Mouse (Mus musculus) lung, adult 2 months (tissue): ENCODE measurements around the gene Sorbs1. TPM values are rescaled to one million over a fixed set of nuclear protein-coding genes. Genes with fewer than 3 reads are reported as not detected.

Source experiments
- DNase-seq: peaks from one replicate; pipeline ENCODE4 v3.0.0; 2022
- H3K4me1 ChIP-seq: fragments of 200-500 bp; 2 replicates; pipeline ENCODE4 v1.6.1; 2011; ENCODE audit warnings: low read length; ENCODE audit not compliant: control insufficient read depth, insufficient read depth
- H3K4me3 ChIP-seq: fragments of 200-500 bp; replicated peaks from 2 replicates; pipeline ENCODE3; 2011; ENCODE audit warnings: low read depth, mild to moderate bottlenecking, control low read depth, low read length; ENCODE audit errors: extremely low read depth
- CTCF ChIP-seq: fragments of 200-500 bp; IDR thresholded peaks from 2 replicates; pipeline ENCODE4 v1.5.1; 2011; ENCODE audit warnings: mild to moderate bottlenecking, low read length, control low read depth; ENCODE audit not compliant: insufficient read depth
- POLR2A ChIP-seq: fragments of 200-500 bp; IDR thresholded peaks from 2 replicates; pipeline ENCODE4 v1.6.1; 2011; ENCODE audit warnings: low read depth, mild to moderate bottlenecking, control low read depth, low read length, borderline replicate concordance; ENCODE audit errors: extremely low read depth
- WGBS: fragments of 180-500 bp; shearing (Covaris S2); methylation state at CpG from one replicate; pipeline ENCODE4 v1.1.7; 2018; 5-methylcytosine and 5-hydroxymethylcytosine counted together
- polyA plus RNA-seq: library from polyadenylated mRNA; depleted of rRNA; stranded (reverse); fragments of >200 nt; gene quantifications from 2 replicates; pipeline ENCODE4 v1.2.3, GENCODE M21; 2012

The Sorbs1 gene
- polyA plus RNA-seq, 1 experiment: 43.4 TPM

DNA sequence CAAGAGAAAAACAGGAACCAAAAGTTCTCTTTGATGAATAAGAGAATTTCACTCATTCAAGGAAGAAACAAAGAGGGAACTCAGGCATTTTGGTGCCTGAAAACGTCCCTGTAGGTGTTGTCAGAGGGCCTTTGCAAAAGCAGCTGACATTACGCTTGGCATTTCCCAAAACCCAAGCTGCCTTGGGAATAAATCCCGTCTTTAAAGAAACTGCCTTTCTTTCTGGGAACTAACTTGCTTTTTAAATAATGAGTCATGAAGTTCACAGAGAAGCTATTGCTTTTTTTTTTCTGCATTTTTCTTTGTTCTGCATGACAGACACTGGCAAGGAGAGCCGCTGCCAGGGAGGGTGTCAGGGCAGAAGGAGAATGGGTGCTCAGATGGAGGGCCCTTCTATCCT lies 141.7 kb downstream of the Sorbs1 start:
- H3K4me1 ChIP-seq: peaks cover 14% of the 10 kb centered on the region
- WGBS: 70% methylated on average over 4 of the region's 4 CpGs

DNA sequence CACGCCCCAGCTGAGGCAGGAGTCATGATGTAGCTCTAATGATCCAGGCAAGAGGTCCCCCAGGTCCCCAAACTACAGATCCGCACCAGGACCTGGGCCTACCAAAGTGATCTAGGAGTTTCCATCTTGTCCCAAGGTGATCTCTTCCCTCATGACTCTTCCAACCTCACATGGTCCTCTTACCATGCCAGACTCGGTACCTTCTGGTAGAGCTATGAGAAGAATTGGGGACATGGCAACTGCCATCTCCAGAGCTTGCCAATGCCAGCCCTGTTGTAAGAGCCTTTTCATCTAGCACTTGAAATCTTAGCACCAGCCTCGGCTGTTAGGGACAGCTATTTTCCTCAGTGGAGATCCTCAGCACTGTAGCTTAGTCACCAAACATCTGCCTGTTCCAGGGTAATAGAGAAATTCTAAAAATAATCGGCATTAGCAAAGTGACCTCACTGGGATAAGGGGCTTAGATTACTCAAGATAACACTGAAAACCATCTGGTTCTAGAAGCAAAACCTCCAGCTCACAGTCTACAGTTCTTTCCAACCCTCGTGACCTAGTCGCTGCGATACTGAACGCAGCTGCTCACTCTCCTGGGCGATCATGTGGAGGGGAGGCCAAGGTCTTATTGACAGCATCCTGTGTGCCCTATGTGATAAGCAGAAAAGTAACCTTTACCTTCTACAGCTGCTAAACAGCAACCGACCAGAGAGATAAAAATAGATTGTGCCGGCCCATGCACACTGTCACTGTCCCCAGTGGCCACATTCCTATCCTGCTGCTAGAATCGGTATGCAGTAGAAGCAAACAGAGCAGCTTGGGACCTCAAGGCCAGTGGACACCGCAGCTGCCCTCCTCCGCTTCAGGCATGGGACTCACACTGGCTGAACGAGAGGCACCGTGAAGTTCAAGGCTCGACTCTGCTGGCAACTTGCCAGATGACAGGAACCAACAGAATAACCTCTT lies 143.4 kb downstream of the Sorbs1 start:
- TF ChIP-seq CTCF (no peak), POLR2A (no peak)
- Histone ChIP-seq H3K4me1 (peaks cover 19% of the 10 kb centered on the region), H3K4me3 (no peak overlapping the region)
- no peak for DNase-seq
- WGBS: 50% methylated on average over 18 of the region's 18 CpGs

More for the DNA sequence above, 141.7 kb downstream of the Sorbs1 start:
- TF ChIP-seq CTCF: no peak
- no peak for TF ChIP-seq POLR2A
- DNase-seq: no peak
- H3K4me3 ChIP-seq: no peak overlapping the region

DNA sequence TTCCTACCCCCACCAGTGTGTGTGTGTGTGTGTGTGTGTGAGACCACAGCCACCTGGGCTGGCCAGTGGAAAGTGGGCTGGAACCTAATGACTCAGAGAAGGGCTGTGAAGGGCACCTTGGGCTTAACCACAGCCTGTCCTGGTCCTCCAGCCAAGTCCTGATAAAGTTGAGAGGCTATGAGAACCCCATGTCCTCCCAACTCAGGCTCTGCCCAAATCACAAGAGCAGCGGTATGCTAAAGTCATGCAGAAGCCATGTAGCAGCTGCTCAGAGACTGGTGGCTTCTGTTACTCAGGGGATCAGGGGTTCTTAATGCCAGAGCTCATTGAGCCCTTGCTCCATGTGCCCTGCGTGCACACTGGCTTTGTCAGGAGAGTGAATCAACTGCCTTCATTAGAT lies 145.1 kb downstream of the Sorbs1 start:
- H3K4me1 ChIP-seq: peaks cover 22% of the 10 kb centered on the region
- TF ChIP-seq POLR2A (no peak), CTCF (no peak)
- peak; percentile 38 for DNase-seq
- H3K4me3 ChIP-seq: no peak overlapping the region
- WGBS: 88% methylated on average over 2 of the region's 2 CpGs

DNA sequence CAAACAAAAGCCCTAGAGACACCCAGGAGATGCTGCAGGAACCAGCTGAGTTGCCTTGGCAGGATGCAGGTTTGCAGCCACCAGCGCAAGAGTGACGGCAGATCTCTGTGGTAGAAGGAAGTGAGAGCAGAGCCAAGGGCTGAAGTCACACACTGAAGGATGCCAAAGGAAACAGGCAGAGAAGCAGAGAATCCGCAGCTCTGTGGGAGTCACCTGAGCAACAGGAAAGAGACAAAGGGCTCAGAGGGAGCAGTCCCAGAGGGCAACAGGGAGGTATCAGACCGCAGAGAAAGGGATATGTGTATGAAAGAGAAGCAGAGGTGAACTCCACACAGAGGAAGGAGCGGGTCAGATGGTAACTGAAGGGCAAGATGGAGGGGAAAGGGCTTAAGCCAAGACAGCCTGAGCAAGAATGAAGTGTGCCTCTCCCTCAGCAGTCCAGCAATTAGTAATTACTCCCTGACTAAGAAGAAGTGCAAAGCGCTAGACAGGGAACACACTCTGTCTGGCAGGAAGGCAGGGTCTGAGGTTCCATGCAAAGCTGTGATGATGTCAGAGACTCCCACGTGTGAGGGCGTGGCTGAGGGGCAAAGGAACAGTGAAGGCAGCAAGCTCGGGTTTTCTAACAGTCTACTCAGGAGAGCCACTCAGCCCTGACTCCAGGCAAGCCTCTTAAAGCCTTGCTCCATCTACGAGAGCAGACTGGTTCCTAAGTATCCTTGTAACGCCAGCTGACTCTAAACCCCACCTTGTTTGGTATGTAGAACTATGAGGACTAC lies 147.2 kb downstream of the Sorbs1 start:
- WGBS: 21% methylated on average over 11 of the region's 11 CpGs
- H3K4me3 ChIP-seq: no peak overlapping the region
- TF ChIP-seq CTCF: no peak
- TF ChIP-seq POLR2A: no peak
- H3K4me1 ChIP-seq: peaks cover 22% of the 10 kb centered on the region
- DNase-seq: peak; percentile 47

DNA sequence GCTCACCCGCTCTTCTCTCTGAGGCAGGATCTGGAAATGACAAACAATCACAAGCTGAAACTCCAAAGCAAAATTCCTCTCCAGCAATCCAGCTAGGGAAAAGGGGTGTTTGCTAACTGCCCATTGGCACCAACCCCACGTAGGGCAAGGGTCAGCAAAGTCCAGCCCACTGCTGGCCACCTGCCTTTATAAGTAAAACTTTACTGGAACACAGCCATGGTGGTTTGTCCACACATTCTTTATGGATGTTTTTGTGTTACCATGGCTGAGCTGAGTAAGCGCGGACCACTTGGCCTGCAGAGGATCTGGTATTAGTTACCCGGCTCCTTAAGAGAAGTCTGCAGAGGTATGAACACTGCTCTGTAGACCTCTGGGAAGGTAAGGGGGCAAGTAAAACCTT lies 148.4 kb downstream of the Sorbs1 start:
- Histone ChIP-seq H3K4me3 (no peak overlapping the region), H3K4me1 (peaks cover 17% of the 10 kb centered on the region)
- DNase-seq: peak; percentile 30
- TF ChIP-seq POLR2A (no peak), CTCF (no peak)
- WGBS: 56% methylated on average over 5 of the region's 5 CpGs

DNA sequence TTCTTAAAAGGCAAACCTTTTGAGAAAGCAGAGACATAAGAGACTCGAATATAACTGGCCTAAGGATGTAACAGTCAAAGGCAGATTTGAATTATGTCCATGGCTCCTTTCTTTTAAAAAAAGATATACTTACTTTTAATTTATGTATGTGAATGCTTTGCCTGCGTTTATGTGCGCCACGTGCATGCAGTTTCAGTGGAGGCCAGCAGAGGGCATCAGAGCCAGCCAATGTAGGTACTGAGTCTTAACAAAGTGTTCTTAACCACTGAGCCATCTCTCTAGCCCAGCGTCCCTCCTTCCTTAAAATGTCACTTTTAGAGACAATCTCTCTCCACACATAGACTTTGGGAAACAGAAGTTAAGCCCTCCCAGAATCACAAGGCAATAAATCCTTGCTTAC lies 150.1 kb downstream of the Sorbs1 start:
- no peak overlapping the region for H3K4me3 ChIP-seq
- WGBS: 96% methylated on average over 5 of the region's 5 CpGs

DNA sequence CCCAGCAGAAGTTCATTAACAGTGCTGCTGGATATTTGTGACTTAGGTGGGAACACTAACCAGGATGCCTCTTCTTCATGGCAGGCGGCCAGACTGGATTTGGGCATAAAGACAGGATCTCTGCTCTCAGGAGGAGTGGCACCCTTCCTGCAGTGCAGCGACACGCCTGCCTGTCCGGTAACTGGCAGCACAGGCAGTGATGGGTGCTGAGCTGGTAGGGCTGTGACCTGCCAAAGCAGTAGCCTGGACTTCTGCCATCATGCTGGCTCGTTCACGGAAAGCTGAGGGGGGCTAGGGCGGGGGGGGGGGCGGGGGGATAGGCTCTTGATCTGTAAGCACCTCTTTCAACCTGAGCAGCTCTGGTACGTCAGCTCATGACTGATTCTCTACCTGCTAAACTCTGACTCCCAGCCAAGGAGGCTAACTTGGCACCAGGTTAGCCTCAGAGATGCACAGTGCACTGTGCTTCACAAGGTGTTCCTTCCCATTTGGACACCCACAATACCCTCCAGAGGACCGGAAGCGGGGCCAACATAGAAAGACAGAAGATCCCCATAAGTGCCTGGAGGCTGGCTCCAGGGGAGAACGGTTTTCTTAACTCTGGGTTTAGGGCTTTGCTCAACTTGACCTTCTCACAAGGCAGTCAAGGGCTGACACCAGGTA lies 151.2 kb downstream of the Sorbs1 start:
- 61% methylated on average over 12 of the region's 12 CpGs for WGBS
- TF ChIP-seq POLR2A (no peak), CTCF (no peak)
- DNase-seq: no peak
- H3K4me3 ChIP-seq: no peak overlapping the region
- H3K4me1 ChIP-seq: peaks cover 9% of the 10 kb centered on the region

More for the DNA sequence above, 150.1 kb downstream of the Sorbs1 start:
- no peak for DNase-seq
- peak; percentile 45 for TF ChIP-seq CTCF
- no peak for TF ChIP-seq POLR2A
- peaks cover 15% of the 10 kb centered on the region for H3K4me1 ChIP-seq

DNA sequence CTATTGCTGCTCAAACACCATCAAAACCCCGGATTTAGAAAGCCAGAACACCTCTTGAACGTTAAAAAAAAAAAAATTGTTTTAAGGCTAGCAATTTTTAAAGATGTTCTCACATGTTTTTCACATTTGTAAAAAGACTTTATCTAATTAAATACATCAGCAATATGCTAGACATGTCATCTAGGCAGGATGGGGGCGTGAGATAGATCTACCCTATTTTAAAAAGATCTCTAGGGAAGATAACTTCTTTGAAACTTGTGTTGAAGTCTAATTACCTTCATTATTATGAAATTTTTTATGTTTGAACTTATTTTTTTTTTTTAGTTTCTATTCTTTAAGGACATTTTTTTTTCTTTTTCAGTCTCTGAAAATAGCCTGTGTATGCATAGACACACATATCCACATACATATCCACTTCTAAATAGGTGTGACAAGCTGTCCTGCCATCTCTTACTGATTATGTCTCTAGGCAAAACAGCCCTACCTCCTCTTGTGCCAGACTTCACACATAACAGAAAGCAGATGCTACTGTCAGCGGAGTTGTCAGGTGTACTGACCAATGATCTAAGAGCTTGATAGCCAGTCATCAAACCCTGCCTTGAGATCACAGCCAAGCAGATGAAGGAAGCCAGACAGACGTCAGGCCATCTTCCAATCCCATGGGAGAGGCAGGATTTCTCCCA lies 153.7 kb downstream of the Sorbs1 start:
- Histone ChIP-seq H3K4me3 (no peak overlapping the region), H3K4me1 (0 out of 2 replicates have a peak, but pooled peaks cover 1% of the 10 kb centered on the region)
- DNase-seq: no peak
- TF ChIP-seq CTCF: no peak
- TF ChIP-seq POLR2A: no peak
- WGBS: 83% methylated on average over 5 of the region's 5 CpGs
